Mouse (Mus musculus): ENCODE results near the gene Bcl7c. TPM values are rescaled to one million over a fixed set of nuclear protein-coding genes. Genes with fewer than 3 reads are reported as not detected.

Gene Bcl7c
- 64.2 and 66.8 TPM in 2 replicates for polyA plus RNA-seq (2015; fragmentation: Nextera tagmentation; extraction: Ambion mirVana)

DNA sequence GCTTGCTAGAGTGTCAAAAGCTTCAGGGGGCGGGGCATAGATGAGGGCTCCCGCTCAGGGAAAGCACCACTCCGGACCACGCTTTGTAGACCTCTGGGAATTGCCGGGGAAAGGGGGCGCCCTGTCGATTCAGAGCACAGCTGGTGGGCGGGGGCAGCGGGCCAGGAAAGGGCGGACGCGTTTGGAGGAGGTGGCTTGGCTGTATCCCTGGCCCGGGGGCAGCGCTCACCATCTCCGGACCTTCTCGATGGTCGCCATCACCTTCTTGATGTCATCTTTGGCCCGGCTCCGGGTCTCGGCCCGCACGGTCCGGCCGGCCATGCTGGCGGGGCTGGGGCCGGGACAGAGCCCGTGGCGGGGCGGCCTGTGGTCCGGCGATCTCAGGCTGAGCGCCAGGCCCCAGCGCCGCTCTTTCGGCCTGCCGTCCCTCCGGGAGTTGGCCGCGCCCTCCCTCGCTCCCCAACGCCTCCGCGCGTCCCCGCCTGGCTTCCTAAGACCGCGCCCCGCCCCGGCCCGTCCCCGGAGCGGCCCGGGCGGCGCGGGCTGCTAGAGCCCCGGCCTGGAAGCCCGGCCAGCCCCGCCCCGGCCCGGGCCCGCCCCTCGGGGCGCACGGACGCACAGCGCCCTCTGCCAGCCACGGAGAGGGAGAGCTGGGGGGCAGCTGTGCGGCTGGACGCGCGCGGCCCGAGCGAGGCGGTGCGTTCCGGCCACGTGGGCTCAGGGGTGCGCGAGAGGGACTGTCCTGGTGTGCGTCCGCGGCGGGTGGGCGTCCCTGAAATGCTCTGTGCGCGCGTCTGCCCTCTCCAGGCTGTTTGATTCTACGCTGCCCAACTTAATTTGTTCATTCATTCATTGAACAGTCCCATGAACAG lies at the start of gene Bcl7c:
Bcl7c (minus strand) TSS at position 727 of the 872 bp plus-strand sequence.
- Histone ChIP-seq H3K36me3 (peaks cover 32% of the 10 kb centered on the region), H3K4me2 (peak within 1 kb of the TSS; percentile 79), H3K4me1 (peaks cover 59% of the 10 kb centered on the region), H3K27me3 (no peaks in the 10 kb centered on the region), H3K9ac (peak within 1 kb of the TSS; percentile 78), H3K27ac (peak within 1 kb of the TSS; percentile 100), H3K4me3 (replicated peaks) (peak within 1 kb of the TSS; percentile 85), H3K9me3 (replicated peaks) (no peaks in the 10 kb centered on the region)
- under 1% methylated on average over 87 of the region's 90 CpGs for WGBS
- peak; percentile 83 for ATAC-seq (replicated peaks; ENCODE audit: low FRiP score)

DNA sequence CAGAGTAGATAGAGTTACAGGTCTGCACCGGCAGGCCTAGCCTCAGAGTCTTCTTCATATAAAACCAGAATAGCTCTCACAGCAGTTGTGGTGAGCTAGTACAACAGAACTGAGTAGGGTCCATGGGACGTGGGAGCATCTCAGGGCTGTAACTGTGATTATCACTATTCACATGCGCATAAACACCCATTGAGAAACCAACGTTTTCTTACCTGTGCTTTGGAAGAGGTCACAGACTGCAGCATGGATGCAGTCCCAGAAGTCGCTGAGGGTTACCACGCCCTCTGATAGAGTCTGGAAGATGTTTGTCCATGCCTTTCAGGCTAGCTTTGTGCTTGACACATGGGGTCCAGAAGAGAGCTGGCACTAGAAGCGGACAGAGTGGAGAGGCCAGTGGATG lies 45.0 kb upstream of the Bcl7c start:
- no peak overlapping the region for H3K9ac ChIP-seq
- H3K9me3 ChIP-seq (replicated peaks) = no peaks in the 10 kb centered on the region
- H3K4me2 ChIP-seq = no peak overlapping the region
- no peak overlapping the region for H3K27ac ChIP-seq
- H3K36me3 ChIP-seq = peaks cover 100% of the 10 kb centered on the region
- no peak overlapping the region for H3K4me3 ChIP-seq (replicated peaks)
- WGBS = 84% methylated on average over 7 of the region's 7 CpGs
- H3K27me3 ChIP-seq = no peaks in the 10 kb centered on the region
- ATAC-seq (replicated peaks; ENCODE audit: low FRiP score) = no peak
- peaks cover 23% of the 10 kb centered on the region for H3K4me1 ChIP-seq

GRCm38 (mm10) chr7:127753158-127753557 lies 44.4 kb upstream of the Bcl7c start:
- Histone ChIP-seq H3K36me3 (peaks cover 100% of the 10 kb centered on the region), H3K27me3 (no peaks in the 10 kb centered on the region), H3K27ac (0 out of 2 replicates have a peak overlapping the region, but pooled peaks have one; percentile 6), H3K4me2 (no peak overlapping the region), H3K4me1 (peaks cover 29% of the 10 kb centered on the region), H3K4me3 (replicated peaks) (no peak overlapping the region), H3K9me3 (replicated peaks) (no peaks in the 10 kb centered on the region), H3K9ac (no peak overlapping the region)
- no peak for ATAC-seq (replicated peaks; ENCODE audit: low FRiP score)
- WGBS = 65% methylated on average over 5 of the region's 5 CpGs

DNA sequence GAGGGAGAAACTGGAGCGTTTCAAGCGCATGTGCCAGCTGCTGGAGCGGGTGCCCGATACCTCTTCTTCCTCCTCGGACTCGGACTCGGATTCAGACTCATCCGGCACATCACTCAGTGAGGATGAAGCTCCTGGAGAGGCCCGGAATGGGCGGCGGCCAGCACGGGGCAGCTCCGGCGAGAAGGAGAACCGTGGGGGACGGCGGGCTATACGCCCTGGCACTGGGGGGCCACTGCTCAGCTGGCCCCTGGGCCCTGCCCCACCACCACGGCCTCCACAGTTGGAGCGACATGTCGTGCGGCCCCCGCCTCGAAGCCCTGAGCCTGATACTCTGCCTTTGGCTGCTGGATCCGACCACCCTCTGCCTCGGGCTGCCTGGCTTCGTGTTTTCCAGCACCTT lies 43.3 kb upstream of the Bcl7c start:
- Histone ChIP-seq H3K9ac (no peak overlapping the region), H3K36me3 (peaks cover 92% of the 10 kb centered on the region), H3K27ac (no peak overlapping the region), H3K4me3 (replicated peaks) (no peak overlapping the region), H3K9me3 (replicated peaks) (no peaks in the 10 kb centered on the region), H3K27me3 (no peaks in the 10 kb centered on the region), H3K4me2 (no peak overlapping the region), H3K4me1 (peaks cover 38% of the 10 kb centered on the region)
- no peak for ATAC-seq (replicated peaks; ENCODE audit: low FRiP score)
- WGBS = 91% methylated on average over 27 of the region's 27 CpGs

DNA sequence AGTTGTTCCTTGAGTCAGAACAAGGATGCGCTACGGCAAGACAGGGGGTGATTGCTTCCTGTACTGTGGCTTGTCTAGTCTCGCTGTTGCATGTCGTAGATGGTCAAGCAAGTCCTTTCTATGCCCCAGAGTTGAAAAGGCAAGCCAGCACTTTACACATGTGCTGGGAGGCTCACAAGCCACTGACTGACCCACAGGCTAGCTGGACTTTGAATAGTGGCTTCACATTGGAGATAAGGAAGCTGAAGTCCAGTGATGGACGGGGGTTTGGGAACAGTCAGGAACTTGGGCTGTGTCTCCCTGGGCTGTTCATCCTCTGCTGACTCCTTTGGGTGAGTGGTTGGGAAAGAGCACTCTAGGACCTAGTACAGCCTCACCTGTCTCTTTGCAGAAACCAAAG lies 42.9 kb upstream of the Bcl7c start:
- H3K9ac ChIP-seq = no peak overlapping the region
- H3K27ac ChIP-seq = no peak overlapping the region
- no peaks in the 10 kb centered on the region for H3K9me3 ChIP-seq (replicated peaks)
- H3K4me3 ChIP-seq (replicated peaks) = no peak overlapping the region
- ATAC-seq (replicated peaks; ENCODE audit: low FRiP score) = no peak
- peaks cover 88% of the 10 kb centered on the region for H3K36me3 ChIP-seq
- no peaks in the 10 kb centered on the region for H3K27me3 ChIP-seq
- H3K4me1 ChIP-seq = peaks cover 33% of the 10 kb centered on the region
- no peak overlapping the region for H3K4me2 ChIP-seq
- 97% methylated on average over 5 of the region's 5 CpGs for WGBS

DNA sequence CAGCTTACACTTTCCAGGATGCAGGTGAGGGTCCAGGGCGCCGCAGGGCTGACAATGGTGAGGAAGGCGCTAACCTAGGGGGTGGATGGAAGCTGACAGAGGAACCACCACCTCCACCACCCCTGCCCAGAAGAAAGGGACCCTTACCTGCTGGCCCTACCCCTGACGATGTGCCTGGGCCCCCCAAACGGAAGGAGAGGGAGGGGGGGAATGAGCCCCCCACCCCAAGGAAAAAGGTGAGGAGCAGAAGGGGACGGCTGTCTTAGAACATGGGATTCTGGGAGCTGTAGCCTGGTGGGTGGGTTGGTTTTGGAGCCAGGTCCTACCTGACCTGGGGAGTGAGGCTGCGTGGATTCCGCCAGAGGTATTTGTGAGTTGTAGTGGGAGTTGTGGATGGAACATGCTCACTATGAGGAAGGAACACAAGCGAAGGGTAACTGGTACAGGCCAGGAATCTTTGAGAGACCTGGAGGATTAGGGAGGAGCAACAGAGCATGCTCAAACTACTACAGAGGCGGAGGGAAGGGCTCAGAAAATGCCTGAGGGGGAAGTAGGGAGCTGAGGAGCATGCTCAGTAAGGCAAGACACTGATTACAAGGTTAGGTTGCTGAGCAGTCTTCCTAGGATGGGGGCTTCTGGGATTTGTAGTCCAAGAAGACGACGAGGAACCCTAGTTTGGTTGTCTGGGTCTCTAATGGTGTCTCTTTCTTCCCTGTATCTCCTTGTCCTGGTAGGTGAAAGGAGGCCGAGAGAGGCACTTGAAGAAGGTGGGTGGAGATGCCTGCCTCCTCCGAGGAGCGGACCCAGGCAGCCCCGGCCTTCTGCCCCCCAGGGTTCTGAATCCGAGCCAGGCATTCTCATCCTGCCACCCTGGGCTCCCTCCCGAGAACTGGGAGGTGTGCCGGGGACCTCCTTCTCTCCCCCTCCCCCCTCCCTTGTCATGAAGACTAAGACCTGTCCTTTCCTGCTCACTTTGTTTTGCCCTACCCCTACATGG lies 41.7 kb upstream of the Bcl7c start:
- Histone ChIP-seq H3K36me3 (peaks cover 76% of the 10 kb centered on the region), H3K9me3 (replicated peaks) (no peaks in the 10 kb centered on the region), H3K4me3 (replicated peaks) (no peak overlapping the region), H3K27me3 (no peaks in the 10 kb centered on the region), H3K9ac (no peak overlapping the region), H3K4me1 (peaks cover 22% of the 10 kb centered on the region), H3K4me2 (no peak overlapping the region), H3K27ac (peak overlapping the region; percentile 50; the same call in 1 of the 2 replicates)
- no peak for ATAC-seq (replicated peaks; ENCODE audit: low FRiP score)
- 86% methylated on average over 19 of the region's 19 CpGs for WGBS

- peaks cover 29% of the 10 kb centered on the region for H3K4me1 ChIP-seq
- peak overlapping the region; percentile 76 for H3K4me2 ChIP-seq
- no peaks in the 10 kb centered on the region for H3K27me3 ChIP-seq
- no peak for ATAC-seq (replicated peaks; ENCODE audit: low FRiP score)
- H3K9me3 ChIP-seq (replicated peaks) = no peaks in the 10 kb centered on the region
- H3K4me3 ChIP-seq (replicated peaks) = peak overlapping the region; percentile 93
- WGBS = 90% methylated on average over 28 of the region's 28 CpGs
- H3K9ac ChIP-seq = no peak overlapping the region
- 0 out of 2 replicates have a peak overlapping the region, but pooled peaks have one; percentile 96 for H3K27ac ChIP-seq
- H3K36me3 ChIP-seq = peaks cover 53% of the 10 kb centered on the region
Measured at GRCm38 (mm10) chr7:127748235-127748560, 39.5 kb upstream of the Bcl7c start.

GRCm38 (mm10) chr7:127747559-127748234 lies 39.0 kb upstream of the Bcl7c start:
- whole genome bisulfite sequencing = 32% methylated on average over 6 of the region's 6 CpGs
- Histone ChIP-seq H3K27me3 (no peaks in the 10 kb centered on the region), H3K36me3 (peaks cover 48% of the 10 kb centered on the region), H3K9me3 (replicated peaks) (no peaks in the 10 kb centered on the region), H3K9ac (peak overlapping the region; percentile 85), H3K4me3 (replicated peaks) (peak overlapping the region; percentile 93), H3K27ac (peak overlapping the region; percentile 96), H3K4me2 (peak overlapping the region; percentile 76), H3K4me1 (peaks cover 25% of the 10 kb centered on the region)
- no peak for ATAC-seq (replicated peaks; ENCODE audit: low FRiP score)

GRCm38 (mm10) chr7:127746494-127747491 lies 38.1 kb upstream of the Bcl7c start:
- peak; percentile 25 for ATAC-seq (replicated peaks; ENCODE audit: low FRiP score)
- WGBS = under 1% methylated on average over 32 of the region's 62 CpGs

GRCm38 (mm10) chr7:127745652-127746493 lies 37.1 kb upstream of the Bcl7c start:
- peak; percentile 87 for ATAC-seq (replicated peaks; ENCODE audit: low FRiP score)
- H3K4me1 ChIP-seq = peaks cover 25% of the 10 kb centered on the region

More at GRCm38 (mm10) chr7:127746494-127747491, 38.1 kb upstream of the Bcl7c start:
- Histone ChIP-seq H3K9ac (peak overlapping the region; percentile 85), H3K4me2 (peak overlapping the region; percentile 76), H3K4me1 (peaks cover 25% of the 10 kb centered on the region), H3K36me3 (peaks cover 39% of the 10 kb centered on the region), H3K9me3 (replicated peaks) (no peaks in the 10 kb centered on the region), H3K4me3 (replicated peaks) (peak overlapping the region; percentile 93), H3K27me3 (no peaks in the 10 kb centered on the region), H3K27ac (peak overlapping the region; percentile 96)

More at GRCm38 (mm10) chr7:127745652-127746493, 37.1 kb upstream of the Bcl7c start:
- Histone ChIP-seq H3K4me2 (peak overlapping the region; percentile 76), H3K9ac (peak overlapping the region; percentile 85), H3K9me3 (replicated peaks) (no peaks in the 10 kb centered on the region), H3K27ac (peak overlapping the region; percentile 96), H3K27me3 (no peaks in the 10 kb centered on the region), H3K4me3 (replicated peaks) (peak overlapping the region; percentile 93), H3K36me3 (peaks cover 30% of the 10 kb centered on the region)
- under 1% methylated on average over 36 of the region's 39 CpGs for WGBS

Data from kidney, embryonic 15.5 days (tissue).